Mouse (Mus musculus) lung, postnatal 0 days (tissue): ENCODE results near the gene Nipbl.

Source experiments
- CTCF ChIP-seq: IDR thresholded peaks from 2 replicates; pipeline ENCODE4 v1.5.1; 2016; ENCODE audit warnings: antibody characterized with exemption, mild to moderate bottlenecking
- EP300 ChIP-seq: IDR thresholded peaks from 2 replicates; pipeline ENCODE4 v1.6.1; 2016; ENCODE audit warnings: antibody characterized with exemption, mild to moderate bottlenecking, control low read depth

GRCm38 (mm10) chr15:8319191-8319590 is 125.1 kb downstream of the Nipbl start:
- no peak for TF ChIP-seq EP300
- no peak for TF ChIP-seq CTCF
